8 mouse cellular contexts compared by ENCODE assay signal in the genomic region with DNA sequence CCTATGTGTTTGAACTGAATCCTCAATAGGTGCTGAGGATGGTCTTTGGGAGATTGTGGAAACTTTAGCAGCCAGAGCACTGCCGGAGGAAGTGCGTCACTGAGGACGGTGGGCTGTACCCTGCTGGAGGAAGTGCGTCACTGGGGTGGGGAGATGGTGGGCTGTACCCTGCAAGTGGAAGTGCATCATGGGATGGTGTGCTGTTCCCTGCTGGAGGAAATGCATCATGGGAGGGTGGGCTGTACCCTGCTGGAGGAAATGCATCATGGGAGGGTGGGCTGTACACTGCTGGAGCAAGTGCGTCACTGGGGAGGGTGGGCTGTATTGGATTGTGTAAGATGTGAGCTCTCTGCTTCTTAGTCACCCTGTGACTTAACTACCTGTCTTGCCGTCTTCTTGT. TPM values are rescaled to one million over a fixed set of nuclear protein-coding genes. Genes with fewer than 3 reads are reported as not detected.
DNase-seq lines count a peak whose midpoint lies in the region; ATAC-seq and TF ChIP-seq lines count a peak whose summit lies in the region.

No protein-coding gene starts in this region.

- WGBS in embryonic facial prominence, embryonic 11.5 days: 42% methylated on average over 6 of the region's 6 CpGs
- WGBS in heart, embryonic 14.5 days: 50% methylated on average over 6 of the region's 6 CpGs
- WGBS in lung, postnatal 0 days: 59% methylated on average over 6 of the region's 6 CpGs

- H3K36me3 ChIP-seq in testis, adult 2 months (ENCODE audit: control insufficient read depth, insufficient read depth, low read length): no peaks in the 10 kb centered on the region
- H3K36me3 ChIP-seq in embryonic facial prominence, embryonic 11.5 days (replicated peaks; ENCODE audit: control insufficient read depth, insufficient read depth, low read depth, low read length): no peaks in the 10 kb centered on the region
- no peaks in the 10 kb centered on the region for H3K36me3 ChIP-seq in heart, embryonic 14.5 days (ENCODE audit: control insufficient read depth, insufficient read depth, low read length)
- no peaks in the 10 kb centered on the region for H3K36me3 ChIP-seq in lung, postnatal 0 days (ENCODE audit: insufficient read depth, low read length)

- no peaks in the 10 kb centered on the region for H3K9me3 ChIP-seq in embryonic facial prominence, embryonic 11.5 days (replicated peaks; ENCODE audit: control insufficient read depth, low read length)
- no peaks in the 10 kb centered on the region for H3K9me3 ChIP-seq in heart, embryonic 14.5 days (ENCODE audit: control insufficient read depth, low read length)
- no peaks in the 10 kb centered on the region for H3K9me3 ChIP-seq in lung, postnatal 0 days (ENCODE audit: low read length)

- peak; percentile 9; the same call in 1 of the 2 replicates for TF ChIP-seq CTCF in testis, adult 2 months (IDR thresholded peaks at IDR 0.05; ENCODE audit: control insufficient read depth, insufficient read depth, insufficient replicate concordance, low read depth, low read length)
- TF ChIP-seq CTCF in lung, postnatal 0 days (IDR thresholded peaks at IDR 0.05): no peak

- no peak overlapping the region; the same call in 1 of the 2 replicates for H3K4me2 ChIP-seq in embryonic facial prominence, embryonic 11.5 days (ENCODE audit: low read depth, low read length)
- peak overlapping the region; percentile 29 for H3K4me2 ChIP-seq in heart, embryonic 14.5 days (ENCODE audit: low read length)
- H3K4me2 ChIP-seq in lung, postnatal 0 days (replicated peaks; ENCODE audit: low read depth, low read length): no peak overlapping the region

- peak overlapping the region; percentile 84 for H3K4me3 ChIP-seq in testis, adult 2 months (ENCODE audit: control insufficient read depth, low read depth, low read length)
- H3K4me3 ChIP-seq in embryonic facial prominence, embryonic 11.5 days (ENCODE audit: low read depth, low read length): 0 out of 2 replicates have a peak overlapping the region, but pooled peaks have one; percentile 0
- no peak overlapping the region for H3K4me3 ChIP-seq in heart, embryonic 14.5 days (ENCODE audit: control insufficient read depth in 1 of 2, insufficient read depth in 1 of 2, low read depth in 1 of 2, low read length in 2 of 2)
- H3K4me3 ChIP-seq in lung, postnatal 0 days (ENCODE audit: low read depth, low read length): no peak overlapping the region

- no peak overlapping the region for H3K9ac ChIP-seq in embryonic facial prominence, embryonic 11.5 days (replicated peaks; ENCODE audit: low read length)
- no peak overlapping the region for H3K9ac ChIP-seq in heart, embryonic 14.5 days (ENCODE audit: low read length)
- H3K9ac ChIP-seq in lung, postnatal 0 days (replicated peaks; ENCODE audit: low read depth): no peak overlapping the region

- DNase-seq in testis, postnatal 10 days (ENCODE audit: low spot score): no peak
- peak; percentile 70 for DNase-seq in embryonic facial prominence, embryonic 11.5 days (ENCODE audit: low spot score)
- peak; percentile 24 to 33 for DNase-seq in layer of hippocampus, postnatal 10 days (ENCODE audit: low spot score in 2 of 2)
- peak; percentile 42 for DNase-seq in lung, postnatal 0 days (ENCODE audit: low spot score)
- peak; percentile 44 for DNase-seq in right cerebral cortex, adult 18-20 months
- no peak for DNase-seq in urinary bladder, postnatal 4 days (ENCODE audit: low spot score in 2 of 2)

- TF ChIP-seq POLR2A in testis, adult 2 months (IDR thresholded peaks at IDR 0.05; ENCODE audit: control insufficient read depth, low read depth, low read length): peak; percentile 54; the same call in 1 of the 2 replicates

- H3K27ac ChIP-seq in testis, adult 2 months (ENCODE audit: control insufficient read depth, insufficient read depth, low read depth, low read length): peak overlapping the region; percentile 15; the same call in 1 of the 2 replicates
- no peak overlapping the region for H3K27ac ChIP-seq in embryonic facial prominence, embryonic 11.5 days (replicated peaks; ENCODE audit: low read depth, low read length)
- no peak overlapping the region for H3K27ac ChIP-seq in heart, embryonic 14.5 days (replicated peaks in 1 of 2; ENCODE audit: control insufficient read depth in 1 of 2, insufficient read depth in 1 of 2, low read depth in 2 of 2, low read length in 2 of 2)
- H3K27ac ChIP-seq in lung, postnatal 0 days (ENCODE audit: low read length): no peak overlapping the region

- H3K4me1 ChIP-seq in testis, adult 2 months (ENCODE audit: control insufficient read depth, insufficient read depth, low read length): peaks cover 7% of the 10 kb centered on the region
- H3K4me1 ChIP-seq in embryonic facial prominence, embryonic 11.5 days (ENCODE audit: control insufficient read depth, insufficient read depth, low read length): no peaks in the 10 kb centered on the region
- no peaks in the 10 kb centered on the region for H3K4me1 ChIP-seq in heart, embryonic 14.5 days (ENCODE audit: control insufficient read depth in 2 of 2, insufficient read depth in 2 of 2, low read length in 2 of 2)
- no peaks in the 10 kb centered on the region for H3K4me1 ChIP-seq in lung, postnatal 0 days (ENCODE audit: insufficient read depth, low read depth, low read length)

- peak; percentile 97 for TF ChIP-seq EP300 in lung, postnatal 0 days (IDR thresholded peaks at IDR 0.05)

- H3K27me3 ChIP-seq in testis, adult 2 months (ENCODE audit: control insufficient read depth, insufficient read depth, low read length): no peaks in the 10 kb centered on the region
- no peaks in the 10 kb centered on the region for H3K27me3 ChIP-seq in embryonic facial prominence, embryonic 11.5 days (ENCODE audit: control insufficient read depth, insufficient read depth, low read length)
- H3K27me3 ChIP-seq in heart, embryonic 14.5 days (ENCODE audit: control insufficient read depth, insufficient read depth, low read length): no peaks in the 10 kb centered on the region
- no peaks in the 10 kb centered on the region for H3K27me3 ChIP-seq in lung, postnatal 0 days (replicated peaks; ENCODE audit: insufficient read depth, low read length)

- peak; percentile 86 for ATAC-seq in embryonic facial prominence, embryonic 11.5 days (replicated peaks; ENCODE audit: insufficient number of reproducible peaks, low FRiP score, low TSS enrichment, low read depth)
- ATAC-seq in heart, embryonic 14.5 days (ENCODE audit: insufficient number of reproducible peaks, insufficient read depth, low FRiP score, low read depth): peak; percentile 92
- peak; percentile 80 for ATAC-seq in lung, postnatal 0 days

RNA-seq across cellular contexts. Expression of gene Zfp64, which starts 25.5 kb away (rescaled TPM):
- 3.1 and 3.4 TPM in 2 replicates for polyA plus RNA-seq in testis, adult 2 months (2012; rRNA removed)
- polyA plus RNA-seq in embryonic facial prominence, embryonic 11.5 days (2014; fragmentation: Nextera tagmentation; extraction: Ambion mirVana): 42.1 and 44.0 TPM in 2 replicates
- polyA plus RNA-seq in heart, embryonic 14.5 days (2014; fragmentation: Nextera tagmentation; extraction: Ambion mirVana): 15.3 and 15.7 TPM in 2 replicates
- total RNA-seq in layer of hippocampus, postnatal 10 days (2021): 10 to 100 TPM; 19.3 to 19.8 TPM
- polyA plus RNA-seq in lung, postnatal 0 days (2015; fragmentation: Nextera tagmentation; extraction: Ambion mirVana): 14.0 and 15.8 TPM in 2 replicates

Comparison
In these comparisons a context has a peak if more than half of its experiments do, and no peak if none do; other contexts are left out.
1. H3K4me3 ChIP-seq: peak in testis, adult 2 months (single experiment) and embryonic facial prominence, embryonic 11.5 days (single experiment); none in heart, embryonic 14.5 days (0 of 2) and lung, postnatal 0 days (single experiment).
2. DNase-seq: peak in embryonic facial prominence, embryonic 11.5 days (single experiment), layer of hippocampus, postnatal 10 days (2 of 2), lung, postnatal 0 days (single experiment) and right cerebral cortex, adult 18-20 months (single experiment); none in testis, postnatal 10 days (single experiment) and urinary bladder, postnatal 4 days (0 of 2).
3. Peak in every context shown above with its lines, with median percentiles within 50 percentile points of each other: ATAC-seq.